Mouse (Mus musculus): ENCODE results near the gene Zfp92. TPM values are rescaled to one million over a fixed set of nuclear protein-coding genes. Genes with fewer than 3 reads are reported as not detected.

Zfp92 gene
- polyA plus RNA-seq, 1 experiment from 2014 or later: 0.15 TPM

- no peak overlapping the region for H3K9ac ChIP-seq
- peaks cover 41% of the 10 kb centered on the region for H3K4me1 ChIP-seq
- WGBS: 86% methylated on average over 1 of the region's 1 CpGs
- no peaks in the 10 kb centered on the region for H3K9me3 ChIP-seq
- peak overlapping the region; percentile 86; the same call in 1 of the 2 replicates for H3K27ac ChIP-seq
- no peak overlapping the region for H3K4me3 ChIP-seq
- ATAC-seq (ENCODE audit: insufficient number of reproducible peaks, low FRiP score, low TSS enrichment, low read depth): no peak
- H3K4me2 ChIP-seq: no peak overlapping the region
- peaks cover 3% of the 10 kb centered on the region; the same call in 1 of the 2 replicates for H3K27me3 ChIP-seq
- H3K36me3 ChIP-seq: no peaks in the 10 kb centered on the region
Measured at GRCm38 (mm10) chrX:73475658-73476256, 64.9 kb downstream of the Zfp92 start.

GRCm38 (mm10) chrX:73476621-73477020, 65.7 kb downstream of the Zfp92 start:
- Histone ChIP-seq H3K27ac (peak overlapping the region; percentile 61), H3K9me3 (no peaks in the 10 kb centered on the region), H3K4me2 (no peak overlapping the region), H3K9ac (no peak overlapping the region), H3K4me3 (no peak overlapping the region), H3K4me1 (peaks cover 41% of the 10 kb centered on the region), H3K36me3 (no peaks in the 10 kb centered on the region), H3K27me3 (peaks cover 3% of the 10 kb centered on the region; the same call in 1 of the 2 replicates)
- ATAC-seq (ENCODE audit: insufficient number of reproducible peaks, low FRiP score, low TSS enrichment, low read depth): peak; percentile 40; the same call in 1 of the 2 replicates
- 58% methylated on average over 2 of the region's 2 CpGs for WGBS

- Histone ChIP-seq H3K9ac (no peak overlapping the region), H3K27ac (no peak overlapping the region), H3K4me3 (no peak overlapping the region), H3K4me2 (no peak overlapping the region), H3K9me3 (no peaks in the 10 kb centered on the region), H3K36me3 (no peaks in the 10 kb centered on the region), H3K4me1 (peaks cover 42% of the 10 kb centered on the region), H3K27me3 (peaks cover 3% of the 10 kb centered on the region; the same call in 1 of the 2 replicates)
- ATAC-seq (ENCODE audit: insufficient number of reproducible peaks, low FRiP score, low TSS enrichment, low read depth): no peak
- 73% methylated on average over 2 of the region's 2 CpGs for WGBS
Measured at GRCm38 (mm10) chrX:73477500-73477899, 66.6 kb downstream of the Zfp92 start.

Other genes with a start within 250 kb of the Zfp92 start
- not detected in 2 replicates for gene Spin2d, start 234.1 kb upstream of the Zfp92 start, polyA plus RNA-seq (2015; fragmentation: Nextera tagmentation; extraction: Ambion mirVana)
- 12.6 and 12.9 TPM in 2 replicates for gene Xlr3b, start 218.9 kb upstream of the Zfp92 start, polyA plus RNA-seq (2015; fragmentation: Nextera tagmentation; extraction: Ambion mirVana)
- gene Xlr4b, start 196.8 kb upstream of the Zfp92 start, polyA plus RNA-seq (2015; fragmentation: Nextera tagmentation; extraction: Ambion mirVana): 0.52 and 1.0 TPM in 2 replicates
- 12.9 and 14.0 TPM in 2 replicates for gene F8a, start 182.8 kb upstream of the Zfp92 start, polyA plus RNA-seq (2015; fragmentation: Nextera tagmentation; extraction: Ambion mirVana)
- 0.14 and 0.22 TPM in 2 replicates for gene Xlr4c, start 168.0 kb upstream of the Zfp92 start, polyA plus RNA-seq (2015; fragmentation: Nextera tagmentation; extraction: Ambion mirVana)
- 0.37 TPM in 1 of 2 replicates, not detected in the other for gene Xlr3c, start 145.7 kb upstream of the Zfp92 start, polyA plus RNA-seq (2015; fragmentation: Nextera tagmentation; extraction: Ambion mirVana)
- not detected in 2 replicates for gene Xlr5a, start 118.1 kb upstream of the Zfp92 start, polyA plus RNA-seq (2015; fragmentation: Nextera tagmentation; extraction: Ambion mirVana)
- gene Xlr5c, start 118.1 kb upstream of the Zfp92 start, polyA plus RNA-seq (2015; fragmentation: Nextera tagmentation; extraction: Ambion mirVana): not detected in 2 replicates
- not detected in 2 replicates for gene Gm45015, start 74.3 kb upstream of the Zfp92 start, polyA plus RNA-seq (2015; fragmentation: Nextera tagmentation; extraction: Ambion mirVana)
- gene Zfp275, start 68.5 kb upstream of the Zfp92 start, polyA plus RNA-seq (2015; fragmentation: Nextera tagmentation; extraction: Ambion mirVana): 19.0 and 19.4 TPM in 2 replicates
- not detected in 2 replicates for gene Gm18336, start 12.4 kb upstream of the Zfp92 start, polyA plus RNA-seq (2015; fragmentation: Nextera tagmentation; extraction: Ambion mirVana)
- 12.5 and 18.3 TPM in 2 replicates for gene Trex2, start 24.2 kb downstream of the Zfp92 start, polyA plus RNA-seq (2015; fragmentation: Nextera tagmentation; extraction: Ambion mirVana)
- 53.8 and 54.7 TPM in 2 replicates for gene Haus7, start 47.9 kb downstream of the Zfp92 start, polyA plus RNA-seq (2015; fragmentation: Nextera tagmentation; extraction: Ambion mirVana)
- gene Bgn, start 72.5 kb downstream of the Zfp92 start, polyA plus RNA-seq (2015; fragmentation: Nextera tagmentation; extraction: Ambion mirVana): 243 and 288 TPM in 2 replicates
- 0.41 and 0.97 TPM in 2 replicates for gene Atp2b3, start 92.0 kb downstream of the Zfp92 start, polyA plus RNA-seq (2015; fragmentation: Nextera tagmentation; extraction: Ambion mirVana)
- 6.3 and 7.1 TPM in 2 replicates for gene Dusp9, start 228.3 kb downstream of the Zfp92 start, polyA plus RNA-seq (2015; fragmentation: Nextera tagmentation; extraction: Ambion mirVana)
- 15.6 and 16.2 TPM in 2 replicates for gene Pnck, start 249.0 kb downstream of the Zfp92 start, polyA plus RNA-seq (2015; fragmentation: Nextera tagmentation; extraction: Ambion mirVana)

Measured in limb, embryonic 15.5 days (tissue).